Mouse (Mus musculus) myocyte (in vitro differentiated cells): ENCODE data around the gene Vmn1r143.
"Not testable (repeated sequence)": the region's sequence is repeated elsewhere in the genome, so short reads cannot be mapped to it uniquely, and the experiment has no call there.

ENCODE experiments used
- MYOD1 ChIP-seq, 3 experiments: IDR thresholded peaks; one replicate each; pipeline ENCODE4 v1.6.1; 2011; ENCODE audit warnings: control low read depth in 2 of 3, low read depth in 2 of 3, mild to moderate bottlenecking in 2 of 3, moderate library complexity in 1 of 3; ENCODE audit not compliant: insufficient read length in 2 of 3, control insufficient read depth in 1 of 3
- POLR2A ChIP-seq: IDR thresholded peaks from one replicate; pipeline ENCODE4 v1.6.1; 2011; ENCODE audit warnings: low read depth, mild to moderate bottlenecking, control low read depth, moderate library complexity; ENCODE audit not compliant: insufficient read length
- TCF12 ChIP-seq: IDR thresholded peaks from one replicate; pipeline ENCODE4 v1.6.1; 2011; ENCODE audit warnings: mild to moderate bottlenecking, control low read depth; ENCODE audit not compliant: poor library complexity, insufficient read depth, severe bottlenecking

DNA sequence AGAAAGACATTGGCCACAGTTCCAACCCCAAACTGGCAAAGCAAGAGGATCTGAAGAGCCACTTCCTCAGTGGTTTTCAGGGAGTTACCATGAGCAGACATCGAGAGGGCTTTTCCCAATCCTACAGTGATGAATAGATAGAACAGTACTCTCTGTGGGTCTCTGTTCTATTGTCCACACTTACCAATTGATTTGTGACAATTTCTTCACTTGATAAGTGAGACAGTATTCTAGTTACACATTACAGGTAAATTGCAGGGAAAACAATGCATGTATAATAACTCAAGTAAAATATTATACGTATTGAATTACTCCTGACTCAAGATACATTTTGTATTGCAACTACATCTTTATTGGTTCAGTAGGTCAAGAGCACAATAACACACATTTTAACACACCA is 12.0 kb downstream of the Vmn1r143 start, which contains the start of gene Gm8653:
- not testable (repeated sequence) for TF ChIP-seq POLR2A; TCF12; MYOD1 (IDR thresholded peaks at IDR 0.05; ENCODE audit: control insufficient read depth in 1 of 3, insufficient read length in 2 of 3, low read depth in 2 of 3)
